Mouse (Mus musculus) midbrain, embryonic 16.5 days (tissue): ENCODE measurements around the gene Taf12. TPM values are rescaled to one million over a fixed set of nuclear protein-coding genes. Genes with fewer than 3 reads are reported as not detected.
"Not testable (repeated sequence)": the region's sequence is repeated elsewhere in the genome, so short reads cannot be mapped to it uniquely, and the experiment has no call there.

Experiments
- ATAC-seq: fragments of 200-750 bp; cut with Nextera tagmentation; 2 replicates; pipeline ENCODE4 v1.8.0; 2017; ENCODE audit warnings: moderate TSS enrichment
- H3K27ac ChIP-seq: fragments of 300-500 bp; sonication (generic); 2 replicates; pipeline ENCODE4 v1.5.1; 2014; ENCODE audit warnings: mild to moderate bottlenecking, low read length, mixed read lengths
- H3K27me3 ChIP-seq: fragments of 300-500 bp; sonication (generic); 2 replicates; pipeline ENCODE4 v1.6.1; 2014; ENCODE audit warnings: low read depth, low read length, mixed read lengths; ENCODE audit not compliant: control insufficient read depth, insufficient read depth
- H3K36me3 ChIP-seq: fragments of 300-500 bp; sonication (generic); 2 replicates; pipeline ENCODE4 v1.6.1; 2014; ENCODE audit warnings: mild to moderate bottlenecking, low read length, moderate library complexity, mixed read lengths; ENCODE audit not compliant: control insufficient read depth, insufficient read depth
- H3K4me1 ChIP-seq: fragments of 300-500 bp; sonication (generic); 2 replicates; pipeline ENCODE4 v1.6.1; 2014; ENCODE audit warnings: mild to moderate bottlenecking, low read length, mixed read lengths; ENCODE audit not compliant: control insufficient read depth, insufficient read depth
- H3K4me2 ChIP-seq: fragments of 300-500 bp; sonication (generic); 2 replicates; pipeline ENCODE4 v1.6.1; 2014; ENCODE audit warnings: mild to moderate bottlenecking, low read length, mixed read lengths
- H3K4me3 ChIP-seq: fragments of 300-500 bp; sonication (generic); 2 replicates; pipeline ENCODE4 v1.5.1; 2014; ENCODE audit warnings: low read depth, mild to moderate bottlenecking, low read length, moderate library complexity, mixed read lengths
- H3K9ac ChIP-seq: fragments of 300-500 bp; sonication (generic); 2 replicates; pipeline ENCODE4 v1.6.1; 2014; ENCODE audit warnings: low read depth, low read length, mixed read lengths
- H3K9me3 ChIP-seq: fragments of 300-500 bp; sonication (generic); replicated peaks from 2 replicates; pipeline ENCODE4 v1.6.1; 2014; ENCODE audit warnings: mild to moderate bottlenecking, low read length, mixed read lengths; ENCODE audit not compliant: control insufficient read depth, poor library complexity, severe bottlenecking
- WGBS: fragments of 180-500 bp; shearing (Covaris S2); extraction: QIAGEN DNeasy Blood & Tissue Kit; methylation state at CpG from one replicate; pipeline ENCODE4 v1.1.7; 2014; 5-methylcytosine and 5-hydroxymethylcytosine counted together
- polyA plus RNA-seq: library from polyadenylated mRNA; unstranded; fragments of >200 nt; fragmentation: Nextera tagmentation; extraction: Ambion mirVana; gene quantifications from 2 replicates; pipeline ENCODE4 v1.2.1, GENCODE M21; 2015

Gene Taf12
- polyA plus RNA-seq, 1 experiment from 2014 or later = 42.8 TPM

GRCm38 (mm10) chr4:132303484-132303883 lies 29.3 kb downstream of the Taf12 start:
- H3K36me3 ChIP-seq, H3K27me3 ChIP-seq, ATAC-seq, H3K4me1 ChIP-seq, H3K9me3 ChIP-seq, H3K27ac ChIP-seq: not testable (repeated sequence)
- Histone ChIP-seq H3K4me2 (peak overlapping the region; percentile 67), H3K4me3 (peak overlapping the region; percentile 42), H3K9ac (peak overlapping the region; percentile 57)
- 46% methylated on average over 6 of the region's 6 CpGs for WGBS

GRCm38 (mm10) chr4:132305276-132305675 lies 31.1 kb downstream of the Taf12 start:
- no peak overlapping the region for H3K4me2 ChIP-seq
- no peak overlapping the region for H3K27ac ChIP-seq
- 88% methylated on average over 8 of the region's 8 CpGs for WGBS
- no peak overlapping the region for H3K4me3 ChIP-seq
- H3K36me3 ChIP-seq = peaks cover 3% of the 10 kb centered on the region
- H3K9me3 ChIP-seq = no peaks in the 10 kb centered on the region
- no peaks in the 10 kb centered on the region for H3K27me3 ChIP-seq
- no peak for ATAC-seq
- H3K9ac ChIP-seq = no peak overlapping the region
- H3K4me1 ChIP-seq = peaks cover 9% of the 10 kb centered on the region

GRCm38 (mm10) chr4:132306004-132306403 lies 31.8 kb downstream of the Taf12 start:
- H3K9me3 ChIP-seq = no peaks in the 10 kb centered on the region
- no peaks in the 10 kb centered on the region for H3K27me3 ChIP-seq
- no peak for ATAC-seq
- peaks cover 6% of the 10 kb centered on the region for H3K36me3 ChIP-seq
- H3K4me3 ChIP-seq = no peak overlapping the region
- H3K4me2 ChIP-seq = no peak overlapping the region
- WGBS = 85% methylated on average over 6 of the region's 6 CpGs
- H3K27ac ChIP-seq = no peak overlapping the region
- H3K4me1 ChIP-seq = peaks cover 13% of the 10 kb centered on the region
- H3K9ac ChIP-seq = no peak overlapping the region

- under 1% methylated on average over 41 of the region's 41 CpGs for WGBS
- H3K27me3 ChIP-seq = no peaks in the 10 kb centered on the region
- H3K4me3 ChIP-seq = peak overlapping the region; percentile 55
- peaks cover 10% of the 10 kb centered on the region for H3K4me1 ChIP-seq
- peak overlapping the region; percentile 75 for H3K4me2 ChIP-seq
- peak; percentile 95 for ATAC-seq
- H3K27ac ChIP-seq = peak overlapping the region; percentile 90
- H3K9ac ChIP-seq = peak overlapping the region; percentile 81
- H3K9me3 ChIP-seq = no peaks in the 10 kb centered on the region
- peaks cover 11% of the 10 kb centered on the region for H3K36me3 ChIP-seq
Observed at GRCm38 (mm10) chr4:132308437-132309139, 34.4 kb downstream of the Taf12 start.

GRCm38 (mm10) chr4:132309140-132309848 lies 35.1 kb downstream of the Taf12 start:
- peak; percentile 18; the same call in 1 of the 2 replicates for ATAC-seq
- Histone ChIP-seq H3K36me3 (peaks cover 13% of the 10 kb centered on the region), H3K27ac (peak overlapping the region; percentile 90), H3K9ac (peak overlapping the region; percentile 81), H3K4me1 (peaks cover 10% of the 10 kb centered on the region), H3K9me3 (no peaks in the 10 kb centered on the region), H3K4me3 (peak overlapping the region; percentile 55), H3K27me3 (no peaks in the 10 kb centered on the region), H3K4me2 (peak overlapping the region; percentile 75)
- under 1% methylated on average over 15 of the region's 15 CpGs for WGBS

- no peaks in the 10 kb centered on the region for H3K9me3 ChIP-seq
- no peaks in the 10 kb centered on the region for H3K27me3 ChIP-seq
- peaks cover 10% of the 10 kb centered on the region for H3K4me1 ChIP-seq
- WGBS = 33% methylated on average over 10 of the region's 10 CpGs
- H3K9ac ChIP-seq = peak overlapping the region; percentile 81
- H3K4me2 ChIP-seq = peak overlapping the region; percentile 75
- H3K4me3 ChIP-seq = peak overlapping the region; percentile 55
- peaks cover 13% of the 10 kb centered on the region for H3K36me3 ChIP-seq
- peak overlapping the region; percentile 90 for H3K27ac ChIP-seq
- peak; percentile 52; the same call in 1 of the 2 replicates for ATAC-seq
Observed at GRCm38 (mm10) chr4:132309849-132310472, 35.8 kb downstream of the Taf12 start.

- Histone ChIP-seq H3K4me1 (peaks cover 10% of the 10 kb centered on the region), H3K4me3 (no peak overlapping the region), H3K9ac (no peak overlapping the region), H3K27ac (no peak overlapping the region), H3K27me3 (no peaks in the 10 kb centered on the region), H3K9me3 (no peaks in the 10 kb centered on the region), H3K4me2 (no peak overlapping the region), H3K36me3 (peaks cover 17% of the 10 kb centered on the region)
- ATAC-seq = no peak
- WGBS = 42% methylated on average over 1 of the region's 1 CpGs
Observed at GRCm38 (mm10) chr4:132311209-132311608, 37.0 kb downstream of the Taf12 start.

GRCm38 (mm10) chr4:132311801-132312200 lies 37.6 kb downstream of the Taf12 start:
- Histone ChIP-seq H3K36me3 (peaks cover 23% of the 10 kb centered on the region), H3K4me3 (no peak overlapping the region), H3K4me2 (no peak overlapping the region), H3K27me3 (no peaks in the 10 kb centered on the region), H3K27ac (no peak overlapping the region), H3K9ac (no peak overlapping the region), H3K9me3 (no peaks in the 10 kb centered on the region), H3K4me1 (peaks cover 10% of the 10 kb centered on the region)
- 55% methylated on average over 3 of the region's 3 CpGs for WGBS
- ATAC-seq = no peak

- ATAC-seq = no peak
Observed at GRCm38 (mm10) chr4:132312627-132313026, 38.5 kb downstream of the Taf12 start.

More at GRCm38 (mm10) chr4:132312627-132313026, 38.5 kb downstream of the Taf12 start:
- Histone ChIP-seq H3K27me3 (no peaks in the 10 kb centered on the region), H3K36me3 (peaks cover 26% of the 10 kb centered on the region), H3K9ac (no peak overlapping the region), H3K4me2 (no peak overlapping the region), H3K4me3 (no peak overlapping the region), H3K9me3 (no peaks in the 10 kb centered on the region), H3K4me1 (peaks cover 10% of the 10 kb centered on the region), H3K27ac (no peak overlapping the region)
- WGBS = 89% methylated on average over 5 of the region's 5 CpGs
